Mouse (Mus musculus) CH12.LX (cell line): ENCODE data around the gene 1700056E22Rik. TPM values are rescaled to one million over a fixed set of nuclear protein-coding genes. Genes with fewer than 3 reads are reported as not detected.

Experiments used
- DNase-seq: peaks from one replicate; pipeline ENCODE4 v3.0.0-alpha.2; 2013; ENCODE audit errors: extremely low read depth
- H3K27ac ChIP-seq: 2 replicates; pipeline ENCODE4 v1.5.1; 2012; ENCODE audit warnings: low read depth, mild to moderate bottlenecking, control low read depth, moderate library complexity; ENCODE audit not compliant: insufficient read depth
- H3K27me3 ChIP-seq: replicated peaks from 2 replicates; pipeline ENCODE3; 2012; ENCODE audit warnings: inconsistent platforms
- H3K36me3 ChIP-seq, 2 experiments: replicated peaks in 1 of 2; 2 replicates each; pipeline versions ENCODE3 to v1.6.1; 2012; ENCODE audit warnings: inconsistent platforms in 1 of 2, low read length in 1 of 2, mild to moderate bottlenecking in 1 of 2, mixed read lengths in 1 of 2, moderate library complexity in 1 of 2; ENCODE audit not compliant: control insufficient read depth in 1 of 2, insufficient read depth in 1 of 2
- H3K4me1 ChIP-seq, 2 experiments: 2 replicates each; pipeline ENCODE4 v1.6.1; 2012; ENCODE audit warnings: inconsistent platforms in 1 of 2, moderate library complexity in 1 of 2; ENCODE audit not compliant: insufficient read depth in 2 of 2, control insufficient read depth in 1 of 2
- H3K4me2 ChIP-seq: 2 replicates; pipeline ENCODE4 v1.6.1; 2012; ENCODE audit warnings: low read depth, mild to moderate bottlenecking, control low read depth; ENCODE audit not compliant: poor library complexity, insufficient read depth, severe bottlenecking
- H3K4me3 ChIP-seq, 3 experiments: fragments of 150-350 bp in 1 of 3; sonication (generic) in 1 of 3; replicated peaks in 1 of 3; 2 replicates each; pipeline versions ENCODE3 to v1.5.1; 2011 to 2012; ENCODE audit warnings: low read depth in 2 of 3, low read length in 2 of 3, mild to moderate bottlenecking in 2 of 3, moderate library complexity in 2 of 3, control low read depth in 1 of 3, improper control_type of control experiment in 1 of 3, inconsistent platforms in 1 of 3, mixed read lengths in 1 of 3; ENCODE audit not compliant: poor library complexity in 1 of 3
- H3K79me2 ChIP-seq: replicated peaks from 2 replicates; pipeline ENCODE4 v1.6.1; 2012; ENCODE audit warnings: mild to moderate bottlenecking, moderate library complexity; ENCODE audit not compliant: control insufficient read depth, poor library complexity, insufficient read depth, severe bottlenecking; ENCODE audit errors: extremely low read depth
- H3K9ac ChIP-seq: 2 replicates; pipeline ENCODE4 v1.6.1; 2012; ENCODE audit warnings: low read depth, mild to moderate bottlenecking, control low read depth, moderate library complexity; ENCODE audit not compliant: insufficient read depth
- H3K9me3 ChIP-seq: replicated peaks from 2 replicates; pipeline ENCODE3; 2012; ENCODE audit warnings: low read length, inconsistent platforms, mixed read lengths
- BHLHE40 ChIP-seq: IDR thresholded peaks from 2 replicates; pipeline ENCODE4 v1.6.1; 2011; ENCODE audit warnings: mild to moderate bottlenecking, low read depth, low read length, improper control_type of control experiment
- CHD1 ChIP-seq: IDR thresholded peaks from 2 replicates; pipeline ENCODE4 v1.6.1; 2012; ENCODE audit warnings: low read depth, low read length, improper control_type of control experiment, inconsistent platforms
- GABPA ChIP-seq: IDR thresholded peaks from 2 replicates; pipeline ENCODE4 v1.6.1; 2012; ENCODE audit warnings: low read depth, low read length, improper control_type of control experiment, inconsistent platforms; ENCODE audit not compliant: insufficient replicate concordance
- HCFC1 ChIP-seq: IDR thresholded peaks from 2 replicates; pipeline ENCODE4 v1.6.1; 2012; ENCODE audit warnings: low read depth, mild to moderate bottlenecking, inconsistent platforms, low read length, improper control_type of control experiment
- MAFK ChIP-seq: IDR thresholded peaks from 2 replicates; pipeline ENCODE4 v1.6.1; 2011; ENCODE audit warnings: low read length, improper control_type of control experiment; ENCODE audit not compliant: insufficient replicate concordance
- MEF2A ChIP-seq: IDR thresholded peaks from 2 replicates; pipeline ENCODE4 v1.6.1; 2014; ENCODE audit warnings: low read depth, mild to moderate bottlenecking, inconsistent platforms, low read length, improper control_type of control experiment, borderline replicate concordance
- PAX5 ChIP-seq: IDR thresholded peaks from 2 replicates; pipeline ENCODE4 v1.6.1; 2012; ENCODE audit warnings: low read length, inconsistent platforms, mixed read lengths
- ZKSCAN1 ChIP-seq: IDR thresholded peaks from 2 replicates; pipeline ENCODE4 v1.6.1; 2012; ENCODE audit warnings: low read depth, inconsistent platforms, low read length, improper control_type of control experiment, borderline replicate concordance
- dilution Hi-C: fragments of 300-500 bp; cut with MboI; formaldehyde crosslinking; loops from 2 replicates; pipeline ENCODE4 v1.14.3; 2020; ENCODE audit warnings: low sequenced_read_pairs; ENCODE audit not compliant: extremely low pct_unique_long_range_greater_than_20kb, extremely low pct_ligation_motif_present
- in situ Hi-C: fragments of 300-500 bp; cut with MboI; formaldehyde crosslinking; loops from 3 replicates; pipeline ENCODE4 v1.14.3; 2019; ENCODE audit warnings: low sequenced_read_pairs, low pct_ligation_motif_present, low pct_unique_long_range_greater_than_20kb, mixed read lengths
- polyA plus RNA-seq: library from polyadenylated mRNA; unstranded; fragments of >175 nt; gene quantifications from 2 replicates; pipeline ENCODE4 v1.2.1, GENCODE M21; 2012; ENCODE audit warnings: low read depth; ENCODE audit not compliant: insufficient read length
- total RNA-seq, 2 experiments: library from RNA; depleted of rRNA; stranded (reverse); fragments of 300-350 nt in 1 of 2; fragments of >200 nt in 1 of 2; gene quantifications; 2 replicates each; pipeline ENCODE4 v1.2.3; 2012 to 2014

1700056E22Rik gene
- total and polyA plus RNA-seq, 3 experiments = 0.25 to 1.0 (median 0.26) TPM

GRCm38 (mm10) chr1:184006086-184006485, 28.0 kb downstream of the 1700056E22Rik start:
- Histone ChIP-seq H3K4me2 (no peak overlapping the region), H3K27ac (no peak overlapping the region), H3K27me3 (no peaks in the 10 kb centered on the region), H3K4me3 (no peak overlapping the region), H3K9ac (no peak overlapping the region), H3K36me3 (no peaks in the 10 kb centered on the region), H3K79me2 (no peaks in the 10 kb centered on the region), H3K9me3 (peaks cover 2% of the 10 kb centered on the region)
- DNase-seq = peak; percentile 33
- no peak for TF ChIP-seq PAX5
- TF ChIP-seq, all 38 proteins: peak for 0
- in situ Hi-C loops (no loop called here), dilution Hi-C loops (no loop called here)
- peaks cover 0 to 36% of the 10 kb centered on the region in 2 experiments; a peak in 3 of 4 replicates for H3K4me1 ChIP-seq

GRCm38 (mm10) chr1:184005315-184006058, 28.6 kb downstream of the 1700056E22Rik start:
- H3K9ac ChIP-seq = no peak overlapping the region
- no peaks in the 10 kb centered on the region for H3K27me3 ChIP-seq
- H3K4me2 ChIP-seq = no peak overlapping the region
- peaks cover 6% of the 10 kb centered on the region for H3K9me3 ChIP-seq
- TF ChIP-seq BHLHE40 = peak; percentile 69
- no peak for TF ChIP-seq CHD1
- no peaks in the 10 kb centered on the region for H3K79me2 ChIP-seq
- dilution Hi-C loops = no loop called here
- DNase-seq = peak; percentile 45
- in situ Hi-C loops = no loop called here
- peaks cover 0 to 36% of the 10 kb centered on the region in 2 experiments; a peak in 3 of 4 replicates for H3K4me1 ChIP-seq
- no peaks in the 10 kb centered on the region for H3K36me3 ChIP-seq
- H3K4me3 ChIP-seq = no peak overlapping the region
- no peak overlapping the region for H3K27ac ChIP-seq

DNA sequence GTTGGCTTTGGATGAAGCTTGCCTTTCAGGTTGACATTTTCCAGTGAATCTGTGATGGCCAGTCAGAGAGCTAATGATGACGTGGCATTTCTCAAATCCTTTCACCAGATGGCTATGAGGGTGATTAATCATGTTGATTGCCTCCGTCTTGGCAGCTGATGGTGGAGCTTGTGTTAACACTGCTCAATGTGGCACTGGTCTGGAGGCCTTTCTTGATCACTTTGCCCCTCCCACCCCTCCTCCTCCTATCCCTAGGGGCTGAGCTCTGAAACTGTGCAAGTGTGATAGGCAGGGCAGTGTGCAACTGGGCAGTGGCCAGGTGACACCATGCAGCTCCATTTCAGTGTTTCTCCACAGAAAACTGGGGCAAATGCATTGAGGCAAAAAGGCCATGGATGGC, 29.8 kb downstream of the 1700056E22Rik start:
- DNase-seq = no peak
- no peak overlapping the region for H3K4me3 ChIP-seq
- in situ Hi-C loops (no loop called here), dilution Hi-C loops (no loop called here)
- no peaks in the 10 kb centered on the region for H3K27me3 ChIP-seq
- peaks cover 0 to 36% of the 10 kb centered on the region in 2 experiments; a peak in 3 of 4 replicates for H3K4me1 ChIP-seq
- peaks cover 9% of the 10 kb centered on the region for H3K9me3 ChIP-seq
- no peak overlapping the region for H3K9ac ChIP-seq
- H3K79me2 ChIP-seq = no peaks in the 10 kb centered on the region
- H3K4me2 ChIP-seq = no peak overlapping the region
- no peak overlapping the region for H3K27ac ChIP-seq
- no peak for TF ChIP-seq ZKSCAN1
- no peak for TF ChIP-seq CHD1
- TF ChIP-seq HCFC1 = no peak
- TF ChIP-seq MAFK = no peak
- no peak for TF ChIP-seq MEF2A
- no peak for TF ChIP-seq GABPA
- TF ChIP-seq, all 38 proteins: peak for 0
- H3K36me3 ChIP-seq = no peaks in the 10 kb centered on the region
